Mouse (Mus musculus): ENCODE data around the gene Rsrc2. TPM values are rescaled to one million over a fixed set of nuclear protein-coding genes. Genes with fewer than 3 reads are reported as not detected.
"Not testable (repeated sequence)": the region's sequence is repeated elsewhere in the genome, so short reads cannot be mapped to it uniquely, and the experiment has no call there.

The Rsrc2 gene
- total and polyA plus RNA-seq, 3 experiments = 56.9 to 82.9 TPM; not detected in 1

DNA sequence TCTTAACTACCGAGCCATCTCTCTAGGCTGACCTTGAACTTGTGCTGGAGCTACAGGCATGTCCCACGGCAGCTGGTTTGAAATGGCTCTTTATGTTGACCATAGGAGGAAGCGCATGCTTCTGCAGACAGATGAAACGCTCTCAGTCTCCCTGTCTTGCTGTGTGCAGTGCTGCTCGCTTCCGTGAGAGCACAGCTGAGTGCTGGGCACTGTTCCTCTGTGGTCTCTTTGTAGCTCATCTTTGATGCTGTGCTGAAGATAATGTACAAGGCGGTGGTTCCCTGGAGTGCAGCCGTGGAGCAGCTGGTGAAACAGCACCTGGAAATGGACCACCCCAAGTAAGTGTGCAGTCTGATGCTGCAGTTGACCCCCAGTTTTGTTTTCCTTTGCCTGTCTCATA is 31.5 kb upstream of the Rsrc2 start:
- H3K27ac ChIP-seq (ENCODE audit: control insufficient read depth, low read depth, low read length) = no peak overlapping the region
- no peak for DNase-seq (ENCODE audit: low read depth, low spot score)
- peaks cover 0 to 23% of the 10 kb centered on the region in 2 experiments; a peak in 3 of 4 replicates for H3K36me3 ChIP-seq (ENCODE audit: control insufficient read depth in 1 of 2, insufficient read depth in 2 of 2, low read length in 2 of 2)
- no peak overlapping the region for H3K4me3 ChIP-seq (ENCODE audit: control insufficient read depth in 1 of 2, insufficient read depth in 1 of 2, low read depth in 2 of 2, low read length in 2 of 2)
- H3K27me3 ChIP-seq (ENCODE audit: control insufficient read depth in 1 of 2, insufficient read depth in 2 of 2, low read length in 2 of 2) = no peaks in the 10 kb centered on the region
- TF ChIP-seq NRF1 (IDR thresholded peaks at IDR 0.05; ENCODE audit: insufficient read depth, low read depth, low read length, poor library complexity, severe bottlenecking) (no peak), CHD1 (IDR thresholded peaks at IDR 0.05; ENCODE audit: low read depth, low read length) (no peak), USF2 (IDR thresholded peaks at IDR 0.05; ENCODE audit: borderline replicate concordance in 1 of 2, insufficient read depth in 1 of 2, low read depth in 1 of 2, low read length in 2 of 2) (no peak), RCOR1 (IDR thresholded peaks at IDR 0.05; ENCODE audit: low read depth, low read length) (no peak), MAFK (IDR thresholded peaks at IDR 0.05; ENCODE audit: borderline replicate concordance, low read depth, low read length) (no peak), MYC (IDR thresholded peaks at IDR 0.05; ENCODE audit: low read depth, low read length) (no peak)
- H3K79me2 ChIP-seq (ENCODE audit: control insufficient read depth, insufficient read depth, low read length, poor library complexity) = no peaks in the 10 kb centered on the region
- H3K4me1 ChIP-seq (ENCODE audit: control insufficient read depth in 1 of 2, insufficient read depth in 2 of 2, low read length in 2 of 2) = no peaks in the 10 kb centered on the region; a peak in 1 of 4 replicates
- no peaks in the 10 kb centered on the region for H3K9me3 ChIP-seq (replicated peaks; ENCODE audit: insufficient read depth, low read length)
- H3K9ac ChIP-seq (ENCODE audit: control insufficient read depth, low read depth, low read length, poor library complexity, severe bottlenecking) = no peak overlapping the region

DNA sequence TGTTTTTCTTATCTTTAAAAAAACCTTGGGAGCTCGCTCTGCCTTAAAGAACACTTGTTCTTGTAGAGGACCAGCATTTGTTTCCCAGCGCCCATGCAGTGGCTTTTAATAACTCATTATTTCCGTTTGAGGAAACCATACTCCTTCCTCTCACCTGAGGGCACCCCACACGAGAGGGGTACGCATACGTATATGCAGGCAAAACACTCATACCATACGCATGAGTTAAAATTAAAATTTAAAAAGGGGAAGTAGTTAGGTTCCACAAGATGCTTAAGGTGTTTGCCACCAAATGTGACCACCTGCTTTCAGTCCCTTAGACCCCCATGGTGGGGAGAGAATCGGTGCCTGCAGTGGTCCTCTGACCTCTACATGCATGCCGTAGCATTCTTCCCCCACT is 24.2 kb upstream of the Rsrc2 start:
- no peak for DNase-seq (ENCODE audit: low read depth, low spot score)
- no peaks in the 10 kb centered on the region for H3K4me1 ChIP-seq (ENCODE audit: control insufficient read depth in 1 of 2, insufficient read depth in 2 of 2, low read length in 2 of 2)
- no peaks in the 10 kb centered on the region for H3K27me3 ChIP-seq (ENCODE audit: control insufficient read depth in 1 of 2, insufficient read depth in 2 of 2, low read length in 2 of 2)
- no peak overlapping the region for H3K27ac ChIP-seq (ENCODE audit: control insufficient read depth, low read depth, low read length)
- no peak overlapping the region for H3K4me3 ChIP-seq (ENCODE audit: control insufficient read depth in 1 of 2, insufficient read depth in 1 of 2, low read depth in 2 of 2, low read length in 2 of 2)
- no peaks in the 10 kb centered on the region for H3K79me2 ChIP-seq (ENCODE audit: control insufficient read depth, insufficient read depth, low read length, poor library complexity)
- H3K36me3 ChIP-seq (ENCODE audit: control insufficient read depth in 1 of 2, insufficient read depth in 2 of 2, low read length in 2 of 2) = peaks cover 0 to 19% of the 10 kb centered on the region in 2 experiments; a peak in 2 of 4 replicates
- TF ChIP-seq MYB (IDR thresholded peaks at IDR 0.05; ENCODE audit: low read depth, low read length) = no peak
- TF ChIP-seq SIN3A (IDR thresholded peaks at IDR 0.05; ENCODE audit: low read length) = no peak
- TF ChIP-seq ZNF384 (IDR thresholded peaks at IDR 0.05; ENCODE audit: low read depth, low read length) = no peak
- no peak for TF ChIP-seq HCFC1 (IDR thresholded peaks at IDR 0.05; ENCODE audit: low read depth, low read length)
- TF ChIP-seq ELF1 (IDR thresholded peaks at IDR 0.05; ENCODE audit: low read depth, low read length) = no peak
- no peak for TF ChIP-seq UBTF (IDR thresholded peaks at IDR 0.05; ENCODE audit: borderline replicate concordance, insufficient read depth, low read depth, low read length)
- no peak for TF ChIP-seq TCF12 (IDR thresholded peaks at IDR 0.05; ENCODE audit: low read depth, low read length)
- no peak for TF ChIP-seq CTCF (IDR thresholded peaks at IDR 0.05 in 2 of 3, conservative IDR thresholded peaks at IDR 0.05 in 1 of 3; ENCODE audit: control insufficient read depth in 1 of 3, insufficient read depth in 1 of 3, low read depth in 2 of 3, low read length in 3 of 3, poor library complexity in 1 of 3, severe bottlenecking in 1 of 3)
- TF ChIP-seq ZC3H11A (IDR thresholded peaks at IDR 0.05; ENCODE audit: low read depth, low read length) = no peak
- no peak for TF ChIP-seq TAL1 (IDR thresholded peaks at IDR 0.05; ENCODE audit: low read length)
- H3K9me3 ChIP-seq (replicated peaks; ENCODE audit: insufficient read depth, low read length) = no peaks in the 10 kb centered on the region
- no peak overlapping the region for H3K9ac ChIP-seq (ENCODE audit: control insufficient read depth, low read depth, low read length, poor library complexity, severe bottlenecking)

DNA sequence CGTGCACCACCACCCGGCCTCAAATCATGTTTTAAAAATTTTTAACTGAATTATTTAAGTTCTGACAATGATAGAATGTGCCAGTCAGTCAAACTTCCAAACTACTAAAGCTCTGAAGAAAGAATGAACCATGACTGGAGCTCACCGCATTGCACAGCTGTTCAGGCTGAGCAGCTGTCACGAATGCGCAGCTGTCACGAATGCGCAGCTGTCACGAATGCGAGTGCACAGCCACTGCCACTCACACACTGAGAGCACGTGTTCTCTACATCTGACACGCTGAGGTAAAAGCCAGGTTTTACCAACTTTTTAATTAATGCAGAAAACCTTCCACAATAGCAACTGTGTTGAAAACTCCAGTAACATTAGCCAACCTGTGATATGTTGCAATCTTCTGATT is 17.2 kb upstream of the Rsrc2 start:
- not testable (repeated sequence) for H3K27ac ChIP-seq (ENCODE audit: control insufficient read depth, low read depth, low read length)

More for the DNA sequence above, 17.2 kb upstream of the Rsrc2 start:
- not testable (repeated sequence) for H3K9ac ChIP-seq (ENCODE audit: control insufficient read depth, low read depth, low read length, poor library complexity, severe bottlenecking); H3K79me2 ChIP-seq (ENCODE audit: control insufficient read depth, insufficient read depth, low read length, poor library complexity); H3K4me1 ChIP-seq (ENCODE audit: control insufficient read depth in 1 of 2, insufficient read depth in 2 of 2, low read length in 2 of 2); H3K36me3 ChIP-seq (ENCODE audit: control insufficient read depth in 1 of 2, insufficient read depth in 2 of 2, low read length in 2 of 2); H3K4me3 ChIP-seq (ENCODE audit: control insufficient read depth in 1 of 2, insufficient read depth in 1 of 2, low read depth in 2 of 2, low read length in 2 of 2); DNase-seq (ENCODE audit: low read depth, low spot score); H3K27me3 ChIP-seq (ENCODE audit: control insufficient read depth in 1 of 2, insufficient read depth in 2 of 2, low read length in 2 of 2); H3K9me3 ChIP-seq (replicated peaks; ENCODE audit: insufficient read depth, low read length)
